Comparison of ENCODE assay signal across 8 mouse cellular contexts in genomic region chr8:126806181-126806560, GRCm38 (mm10).
A peak's percentile ranks its signal among the peaks of the same experiment; 100 is the strongest.
DNase-seq lines count a peak whose midpoint lies in the region; ATAC-seq and TF ChIP-seq lines count a peak whose summit lies in the region.

No protein-coding gene starts in this region.

- no peak for ATAC-seq in heart, embryonic 14.5 days (ENCODE audit: insufficient number of reproducible peaks, insufficient read depth, low FRiP score, low read depth)
- ATAC-seq in kidney, embryonic 14.5 days (ENCODE audit: low FRiP score, low TSS enrichment), result 0 out of 2 replicates have a peak, but pooled peaks have one; percentile 2
- 0 out of 2 replicates have a peak, but pooled peaks have one; percentile 9 for ATAC-seq in stomach, embryonic 15.5 days (ENCODE audit: insufficient read depth, low FRiP score, low read depth)
- no peak for ATAC-seq in cerebellum, adult (ENCODE audit: insufficient number of reproducible peaks, low FRiP score, low TSS enrichment)

- TF ChIP-seq POLR2A in spleen, adult 2 months (IDR thresholded peaks at IDR 0.05; ENCODE audit: low read depth, low read length), result no peak

- H3K36me3 ChIP-seq in heart, embryonic 14.5 days (ENCODE audit: control insufficient read depth, insufficient read depth, low read length), result no peaks in the 10 kb centered on the region
- no peaks in the 10 kb centered on the region for H3K36me3 ChIP-seq in spleen, adult 2 months (ENCODE audit: control insufficient read depth, insufficient read depth, low read length)
- no peaks in the 10 kb centered on the region for H3K36me3 ChIP-seq in kidney, embryonic 14.5 days (ENCODE audit: control insufficient read depth, insufficient read depth, low read length)
- H3K36me3 ChIP-seq in stomach, embryonic 15.5 days, result no peaks in the 10 kb centered on the region

- peaks cover 21 to 27% of the 10 kb centered on the region in 2 experiments for H3K4me1 ChIP-seq in heart, embryonic 14.5 days (ENCODE audit: control insufficient read depth in 2 of 2, insufficient read depth in 2 of 2, low read length in 2 of 2)
- peaks cover 36% of the 10 kb centered on the region for H3K4me1 ChIP-seq in spleen, adult 2 months (ENCODE audit: control insufficient read depth, insufficient read depth, insufficient read length)
- peaks cover 18% of the 10 kb centered on the region for H3K4me1 ChIP-seq in kidney, embryonic 14.5 days (ENCODE audit: control insufficient read depth, insufficient read depth, low read length)
- peaks cover 12% of the 10 kb centered on the region for H3K4me1 ChIP-seq in stomach, embryonic 15.5 days

- TF ChIP-seq CTCF in spleen, adult 2 months (IDR thresholded peaks at IDR 0.05; ENCODE audit: extremely low read depth, insufficient read depth, insufficient read length, insufficient replicate concordance), result no peak

- H3K9ac ChIP-seq in heart, embryonic 14.5 days (ENCODE audit: low read length), result no peak overlapping the region; the same call in 1 of the 2 replicates
- 0 out of 2 replicates have a peak overlapping the region, but pooled peaks have one; percentile 23 for H3K9ac ChIP-seq in kidney, embryonic 14.5 days (ENCODE audit: low read depth, low read length)
- no peak overlapping the region for H3K9ac ChIP-seq in stomach, embryonic 15.5 days

- H3K9me3 ChIP-seq in heart, embryonic 14.5 days (ENCODE audit: control insufficient read depth, low read length), result no peaks in the 10 kb centered on the region
- no peaks in the 10 kb centered on the region for H3K9me3 ChIP-seq in kidney, embryonic 14.5 days (ENCODE audit: control insufficient read depth, low read length)
- no peaks in the 10 kb centered on the region for H3K9me3 ChIP-seq in stomach, embryonic 15.5 days

- H3K4me3 ChIP-seq in heart, embryonic 14.5 days (ENCODE audit: control insufficient read depth in 1 of 2, insufficient read depth in 1 of 2, low read depth in 1 of 2, low read length in 2 of 2), result no peak overlapping the region
- no peak overlapping the region for H3K4me3 ChIP-seq in spleen, adult 2 months (ENCODE audit: extremely low read depth, insufficient read depth, insufficient read length)
- no peak overlapping the region for H3K4me3 ChIP-seq in kidney, embryonic 14.5 days (ENCODE audit: low read length)
- H3K4me3 ChIP-seq in stomach, embryonic 15.5 days (replicated peaks), result no peak overlapping the region

- no peaks in the 10 kb centered on the region for H3K27me3 ChIP-seq in heart, embryonic 14.5 days (ENCODE audit: control insufficient read depth, insufficient read depth, low read length)
- no peaks in the 10 kb centered on the region for H3K27me3 ChIP-seq in spleen, adult 2 months (ENCODE audit: control insufficient read depth, insufficient read depth, low read length)
- H3K27me3 ChIP-seq in kidney, embryonic 14.5 days (ENCODE audit: control insufficient read depth, insufficient read depth, low read length), result no peaks in the 10 kb centered on the region
- no peaks in the 10 kb centered on the region for H3K27me3 ChIP-seq in stomach, embryonic 15.5 days (replicated peaks)

- WGBS in heart, embryonic 14.5 days, result 76% methylated on average over 3 of the region's 3 CpGs
- WGBS in spleen, adult 2 months, result 35% methylated on average over 3 of the region's 3 CpGs
- 57% methylated on average over 3 of the region's 3 CpGs for WGBS in kidney, embryonic 14.5 days
- WGBS in stomach, embryonic 15.5 days, result 51% methylated on average over 3 of the region's 3 CpGs

- H3K27ac ChIP-seq in heart, embryonic 14.5 days (replicated peaks in 1 of 2; ENCODE audit: control insufficient read depth in 1 of 2, insufficient read depth in 1 of 2, low read depth in 2 of 2, low read length in 2 of 2), result peak overlapping the region; percentile 75 to 90
- H3K27ac ChIP-seq in spleen, adult 2 months (ENCODE audit: insufficient read depth, low read length), result peak overlapping the region; percentile 84
- peak overlapping the region; percentile 89 for H3K27ac ChIP-seq in kidney, embryonic 14.5 days (ENCODE audit: low read depth, low read length)
- H3K27ac ChIP-seq in stomach, embryonic 15.5 days, result peak overlapping the region; percentile 82

- DNase-seq in heart, adult 9 months (ENCODE audit: low spot score in 2 of 2), result no peak
- no peak for DNase-seq in spleen, adult 2 months (ENCODE audit: low read depth in 1 of 2, low spot score in 2 of 2)
- DNase-seq in spleen, adult 12 weeks (ENCODE audit: low spot score), result no peak
- DNase-seq in right cerebral cortex, adult 2 months (ENCODE audit: low spot score in 2 of 2), result no peak

- H3K4me2 ChIP-seq in heart, embryonic 14.5 days (ENCODE audit: low read length), result no peak overlapping the region
- no peak overlapping the region for H3K4me2 ChIP-seq in kidney, embryonic 14.5 days (replicated peaks; ENCODE audit: low read depth, low read length)
- no peak overlapping the region for H3K4me2 ChIP-seq in stomach, embryonic 15.5 days

Comparison
In these comparisons a context has a peak if more than half of its experiments do, and no peak if none do; other contexts are left out.
1. ATAC-seq: peak in kidney, embryonic 14.5 days (single experiment) and stomach, embryonic 15.5 days (single experiment); none in heart, embryonic 14.5 days (single experiment) and cerebellum, adult (single experiment).
2. Peak in every context shown above with its lines, with median percentiles within 50 percentile points of each other: H3K27ac ChIP-seq.